14 mouse cellular contexts compared by ENCODE assay signal in the genomic region with DNA sequence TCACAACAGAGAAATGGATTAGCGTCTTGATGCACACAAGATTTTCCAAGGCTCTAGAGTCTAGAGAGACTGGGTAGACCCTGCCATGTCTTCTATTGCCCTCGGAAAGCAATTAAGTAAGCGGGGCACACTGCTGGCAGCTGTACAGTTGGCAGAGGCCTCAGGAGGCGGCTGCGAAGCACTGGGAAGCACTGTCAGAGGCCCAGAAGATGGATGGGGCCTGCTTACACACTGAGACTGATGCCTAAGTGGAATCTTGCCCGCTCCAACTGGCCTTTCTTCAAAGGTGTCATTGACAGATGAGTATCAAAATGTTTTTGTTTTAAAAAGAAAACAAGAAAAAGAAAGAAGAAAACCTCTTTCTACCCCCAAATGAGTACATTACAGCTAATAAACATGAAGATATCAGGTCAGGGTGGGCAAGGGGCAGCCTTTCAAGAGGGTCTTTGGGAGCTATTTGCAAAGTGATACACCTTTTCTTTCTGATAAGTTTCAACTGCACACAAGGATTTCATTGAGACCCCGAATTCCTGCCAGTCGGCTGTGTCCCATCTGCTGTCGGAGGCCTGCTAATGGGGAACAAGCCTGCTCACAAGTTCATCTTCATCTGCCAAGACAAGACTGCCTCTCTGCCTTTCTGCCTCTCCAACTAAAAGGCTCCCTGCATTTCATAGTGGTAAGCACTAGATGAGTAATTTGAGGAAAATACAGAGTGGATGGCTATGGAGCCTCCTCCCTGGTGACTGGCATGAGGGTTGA. TPM values are rescaled to one million over a fixed set of nuclear protein-coding genes. Genes with fewer than 3 reads are reported as not detected.
DNase-seq lines count a peak whose midpoint lies in the region; ATAC-seq and TF ChIP-seq lines count a peak whose summit lies in the region.
"Had no signal": no experiment of that assay in that cellular context is flagged by ENCODE, and none has a peak within 500 bp of the region (broad histone marks: within the 10 kb centered on the region; RNA-seq: fewer than 3 reads in every experiment).

No protein-coding gene starts in this region.

- H3K4me1 ChIP-seq in hindbrain, embryonic 14.5 days (replicated peaks; ENCODE audit: control insufficient read depth, insufficient read depth, low read length), result peaks cover 17% of the 10 kb centered on the region
- no peaks in the 10 kb centered on the region for H3K4me1 ChIP-seq in stomach, postnatal 0 days (replicated peaks; ENCODE audit: control insufficient read depth, insufficient read depth)

- ATAC-seq in hindbrain, embryonic 14.5 days (ENCODE audit: low FRiP score), result peak; percentile 88; the same call in 1 of the 2 replicates
- ATAC-seq in stomach, postnatal 0 days (ENCODE audit: low FRiP score, low TSS enrichment), result no peak
- ATAC-seq: CD4-positive, CD25-positive, alpha-beta regulatory T cell, adult 4 months; midbrain, embryonic 16.5 days had no signal

- 35% methylated on average over 9 of the region's 9 CpGs for WGBS in hindbrain, embryonic 14.5 days
- 49% methylated on average over 9 of the region's 9 CpGs for WGBS in stomach, postnatal 0 days

- H3K4me2 ChIP-seq in hindbrain, embryonic 14.5 days (replicated peaks), result no peak overlapping the region
- H3K4me2 ChIP-seq in stomach, postnatal 0 days (replicated peaks; ENCODE audit: low read depth), result no peak overlapping the region
- H3K4me2 ChIP-seq: liver, embryonic 11.5 days had no signal

- no peaks in the 10 kb centered on the region for H3K27me3 ChIP-seq in hindbrain, embryonic 14.5 days (ENCODE audit: control insufficient read depth, insufficient read depth, low read length)
- H3K27me3 ChIP-seq in stomach, postnatal 0 days (ENCODE audit: control insufficient read depth, insufficient read depth, low read length), result no peaks in the 10 kb centered on the region

- no peak overlapping the region for H3K9ac ChIP-seq in hindbrain, embryonic 14.5 days
- H3K9ac ChIP-seq in stomach, postnatal 0 days (ENCODE audit: low read length), result no peak overlapping the region

- DNase-seq in gastrocnemius, adult 18-20 months (ENCODE audit: low spot score), result peak; percentile 30
- DNase-seq in gastrocnemius, postnatal 10 days, result no peak
- DNase-seq in left cerebral cortex, postnatal 4 days, result peak; percentile 81
- DNase-seq in left cerebral cortex, postnatal 36 days (ENCODE audit: low spot score in 2 of 2), result no peak
- peak; percentile 77 for DNase-seq in adrenal gland, postnatal 10 days
- peak; percentile 68 for DNase-seq in hindbrain, embryonic 14.5 days (ENCODE audit: low spot score)
- DNase-seq in spleen, postnatal 4 days (ENCODE audit: low spot score in 2 of 2), result no peak
- DNase-seq in stomach, postnatal 0 days (ENCODE audit: low spot score), result no peak
- DNase-seq: cerebellum, adult 11 months had no signal

- H3K9me3 ChIP-seq in hindbrain, embryonic 14.5 days (ENCODE audit: control insufficient read depth, low read length), result no peaks in the 10 kb centered on the region
- no peaks in the 10 kb centered on the region for H3K9me3 ChIP-seq in stomach, postnatal 0 days (ENCODE audit: control insufficient read depth, low read length)

- no peaks in the 10 kb centered on the region for H3K36me3 ChIP-seq in hindbrain, embryonic 14.5 days (replicated peaks; ENCODE audit: control insufficient read depth, insufficient read depth)
- H3K36me3 ChIP-seq in stomach, postnatal 0 days (ENCODE audit: control insufficient read depth, insufficient read depth, low read length), result no peaks in the 10 kb centered on the region

- peak overlapping the region; percentile 39; the same call in 1 of the 2 replicates for H3K27ac ChIP-seq in hindbrain, embryonic 14.5 days
- no peak overlapping the region for H3K27ac ChIP-seq in stomach, postnatal 0 days (replicated peaks)

- H3K4me3 ChIP-seq in hindbrain, embryonic 14.5 days (replicated peaks; ENCODE audit: low read length), result no peak overlapping the region
- no peak overlapping the region for H3K4me3 ChIP-seq in stomach, postnatal 0 days (ENCODE audit: low read depth, low read length)

- TF ChIP-seq CTCF in stomach, postnatal 0 days (IDR thresholded peaks at IDR 0.05; ENCODE audit: low read depth), result no peak

- intact Hi-C loops in left cerebral cortex, postnatal 4 days (cut with DNase I), result no loop called here
- intact Hi-C loops in left cerebral cortex, postnatal 36 days (cut with DNase I), result no loop called here

- TF ChIP-seq EP300 in stomach, postnatal 0 days (optimal IDR thresholded peaks at IDR 0.05), result no peak

RNA-seq across cellular contexts. Expression of a gene that starts 22.8 kb away (rescaled TPM):
- total RNA-seq in gastrocnemius, adult 18-20 months (2021), result 10 to 100 TPM; 25.4 to 26.4 TPM
- 10 to 100 TPM; 36.0 to 39.1 TPM for total RNA-seq in gastrocnemius, postnatal 10 days (2021)
- total RNA-seq in left cerebral cortex, postnatal 4 days (2021), result not detected
- total RNA-seq in left cerebral cortex, postnatal 36 days (2021), result not detected
- 1 to 10 TPM in 1 of 2 experiments, under 1 TPM in 1; 0.72 to 3.7 TPM for total RNA-seq in adrenal gland, postnatal 10 days (2021)
- polyA plus RNA-seq in hindbrain, embryonic 14.5 days (2014; fragmentation: Nextera tagmentation; extraction: Ambion mirVana), result 0.12 and 0.70 TPM in 2 replicates
- polyA plus RNA-seq in stomach, postnatal 0 days (2015; fragmentation: Nextera tagmentation; extraction: Ambion mirVana), result 0.05 TPM in 1 of 2 replicates, not detected in the other
- total RNA-seq: granulocyte monocyte progenitor cell, adult 5-6 weeks had no signal
- polyA plus RNA-seq: CD4-positive, CD25-positive, alpha-beta regulatory T cell, adult 4 months; liver, embryonic 11.5 days; thymus, postnatal 0 days had no signal

Comparison
In these comparisons a context has a peak if more than half of its experiments do, and no peak if none do; other contexts are left out.
1. DNase-seq: peak in gastrocnemius, adult 18-20 months (single experiment), left cerebral cortex, postnatal 4 days (single experiment), adrenal gland, postnatal 10 days (single experiment) and hindbrain, embryonic 14.5 days (single experiment); none in gastrocnemius, postnatal 10 days (single experiment), left cerebral cortex, postnatal 36 days (0 of 2), spleen, postnatal 4 days (0 of 2) and stomach, postnatal 0 days (single experiment).
2. RNA of a gene that starts 22.8 kb away (total RNA-seq): 36.0 to 39.1 TPM in gastrocnemius, postnatal 10 days and 25.4 to 26.4 TPM in gastrocnemius, adult 18-20 months; 0.72 to 3.7 TPM in adrenal gland, postnatal 10 days, not detected in left cerebral cortex, postnatal 4 days and not detected in left cerebral cortex, postnatal 36 days; every median in the first group is over 4 times any median in the second.